Mouse (Mus musculus) E14TG2a.4 (cell line): ENCODE results near the gene Slc25a33.

Experiments used
- CTCF ChIP-seq: conservative IDR thresholded peaks from 2 replicates; pipeline ENCODE4 v1.5.1; 2014; ENCODE audit warnings: low read length
- NANOG ChIP-seq: IDR thresholded peaks from 2 replicates; pipeline ENCODE4 v1.6.1; 2014; ENCODE audit warnings: borderline replicate concordance, low read length, mixed read lengths
- POU5F1 ChIP-seq: IDR thresholded peaks from 2 replicates; pipeline ENCODE4 v1.6.1; 2014; ENCODE audit warnings: low read length, borderline replicate concordance

- no peak for TF ChIP-seq CTCF
- TF ChIP-seq POU5F1, result no peak
- no peak for TF ChIP-seq NANOG
These were observed 40.3 kb downstream of the Slc25a33 start for GRCm38 (mm10) chr4:149733748-149734147.
